Mouse (Mus musculus) kidney, embryonic 14.5 days (tissue): ENCODE results near the gene Pdrg1. TPM values are rescaled to one million over a fixed set of nuclear protein-coding genes. Genes with fewer than 3 reads are reported as not detected.

ENCODE experiments used
- ATAC-seq: fragments of 200-750 bp; cut with Nextera tagmentation; 2 replicates; pipeline ENCODE4 v1.8.0; 2017; ENCODE audit warnings: moderate number of reproducible peaks, mild to moderate bottlenecking, moderate TSS enrichment, moderate library complexity; ENCODE audit not compliant: low FRiP score, low TSS enrichment
- H3K27ac ChIP-seq: fragments of 300-500 bp; sonication (generic); 2 replicates; pipeline ENCODE4 v1.5.1; 2014; ENCODE audit warnings: low read depth, mild to moderate bottlenecking, low read length, moderate library complexity, mixed read lengths
- H3K27me3 ChIP-seq: fragments of 300-500 bp; sonication (generic); 2 replicates; pipeline ENCODE4 v1.6.1; 2014; ENCODE audit warnings: mild to moderate bottlenecking, low read length; ENCODE audit not compliant: control insufficient read depth, insufficient read depth
- H3K36me3 ChIP-seq: fragments of 300-500 bp; sonication (generic); 2 replicates; pipeline ENCODE4 v1.6.1; 2014; ENCODE audit warnings: low read length, mixed read lengths; ENCODE audit not compliant: control insufficient read depth, insufficient read depth
- H3K4me1 ChIP-seq: fragments of 300-500 bp; sonication (generic); 2 replicates; pipeline ENCODE4 v1.6.1; 2014; ENCODE audit warnings: low read length, mixed read lengths; ENCODE audit not compliant: control insufficient read depth, insufficient read depth
- H3K4me2 ChIP-seq: fragments of 300-500 bp; sonication (generic); replicated peaks from 2 replicates; pipeline ENCODE4 v1.6.1; 2014; ENCODE audit warnings: low read depth, mild to moderate bottlenecking, low read length
- H3K4me3 ChIP-seq: fragments of 300-500 bp; sonication (generic); 2 replicates; pipeline ENCODE4 v1.5.1; 2014; ENCODE audit warnings: mild to moderate bottlenecking, low read length
- H3K9ac ChIP-seq: fragments of 300-500 bp; sonication (generic); 2 replicates; pipeline ENCODE4 v1.6.1; 2014; ENCODE audit warnings: low read depth, mild to moderate bottlenecking, low read length, moderate library complexity
- H3K9me3 ChIP-seq: fragments of 300-500 bp; sonication (generic); 2 replicates; pipeline ENCODE4 v1.6.1; 2016; ENCODE audit warnings: low read length; ENCODE audit not compliant: control insufficient read depth
- WGBS: fragments of 180-500 bp; shearing (Covaris S2); extraction: QIAGEN DNeasy Blood & Tissue Kit; methylation state at CpG from one replicate; pipeline ENCODE4 v1.1.7; 2014; 5-methylcytosine and 5-hydroxymethylcytosine counted together
- polyA plus RNA-seq: library from polyadenylated mRNA; unstranded; fragments of >200 nt; fragmentation: Nextera tagmentation; extraction: Ambion mirVana; gene quantifications from 2 replicates; pipeline ENCODE4 v1.2.1, GENCODE M21; 2014

Pdrg1 gene
- polyA plus RNA-seq, 1 experiment from 2014 or later: 58.2 TPM

GRCm38 (mm10) chr2:153051537-153051936 lies 36.3 kb upstream of the Pdrg1 start:
- Histone ChIP-seq H3K27me3 (peaks cover 19% of the 10 kb centered on the region), H3K9ac (no peak overlapping the region), H3K4me1 (peaks cover 4% of the 10 kb centered on the region; the same call in 1 of the 2 replicates), H3K36me3 (no peaks in the 10 kb centered on the region), H3K4me3 (no peak overlapping the region), H3K9me3 (no peaks in the 10 kb centered on the region), H3K27ac (no peak overlapping the region), H3K4me2 (no peak overlapping the region)
- 77% methylated on average over 9 of the region's 9 CpGs for WGBS
- ATAC-seq: no peak

DNA sequence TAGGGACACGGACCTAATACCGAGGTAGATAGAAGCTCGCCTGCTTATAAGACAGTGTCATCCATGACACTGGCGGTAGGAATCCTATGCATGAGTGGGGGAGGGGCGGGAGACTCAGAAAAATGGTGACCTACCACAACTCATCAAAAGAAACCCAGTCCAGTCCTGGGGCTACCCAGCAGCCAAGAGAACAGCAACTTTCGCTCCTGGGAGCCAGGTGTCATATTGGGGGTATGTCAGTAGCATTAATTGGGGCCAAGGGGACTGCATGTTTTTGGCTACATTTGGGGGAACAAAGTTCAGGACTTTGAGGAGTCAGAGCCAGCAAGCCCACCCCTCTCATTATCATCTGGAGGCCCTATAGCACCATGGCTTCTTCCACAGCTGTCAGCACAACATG lies 35.9 kb upstream of the Pdrg1 start:
- no peaks in the 10 kb centered on the region for H3K36me3 ChIP-seq
- no peak overlapping the region for H3K4me3 ChIP-seq
- H3K9ac ChIP-seq: no peak overlapping the region
- peaks cover 4% of the 10 kb centered on the region for H3K4me1 ChIP-seq
- H3K27me3 ChIP-seq: peaks cover 19% of the 10 kb centered on the region
- H3K27ac ChIP-seq: no peak overlapping the region
- H3K4me2 ChIP-seq: no peak overlapping the region
- no peak for ATAC-seq
- 81% methylated on average over 6 of the region's 6 CpGs for WGBS
- no peaks in the 10 kb centered on the region for H3K9me3 ChIP-seq

GRCm38 (mm10) chr2:153049997-153050358 lies 34.8 kb upstream of the Pdrg1 start:
- no peak for ATAC-seq
- no peaks in the 10 kb centered on the region for H3K36me3 ChIP-seq
- H3K4me3 ChIP-seq: no peak overlapping the region
- peaks cover 19% of the 10 kb centered on the region for H3K27me3 ChIP-seq
- no peak overlapping the region for H3K4me2 ChIP-seq
- H3K4me1 ChIP-seq: peaks cover 4% of the 10 kb centered on the region
- no peaks in the 10 kb centered on the region for H3K9me3 ChIP-seq
- WGBS: 91% methylated on average over 4 of the region's 4 CpGs
- no peak overlapping the region for H3K27ac ChIP-seq
- no peak overlapping the region for H3K9ac ChIP-seq

DNA sequence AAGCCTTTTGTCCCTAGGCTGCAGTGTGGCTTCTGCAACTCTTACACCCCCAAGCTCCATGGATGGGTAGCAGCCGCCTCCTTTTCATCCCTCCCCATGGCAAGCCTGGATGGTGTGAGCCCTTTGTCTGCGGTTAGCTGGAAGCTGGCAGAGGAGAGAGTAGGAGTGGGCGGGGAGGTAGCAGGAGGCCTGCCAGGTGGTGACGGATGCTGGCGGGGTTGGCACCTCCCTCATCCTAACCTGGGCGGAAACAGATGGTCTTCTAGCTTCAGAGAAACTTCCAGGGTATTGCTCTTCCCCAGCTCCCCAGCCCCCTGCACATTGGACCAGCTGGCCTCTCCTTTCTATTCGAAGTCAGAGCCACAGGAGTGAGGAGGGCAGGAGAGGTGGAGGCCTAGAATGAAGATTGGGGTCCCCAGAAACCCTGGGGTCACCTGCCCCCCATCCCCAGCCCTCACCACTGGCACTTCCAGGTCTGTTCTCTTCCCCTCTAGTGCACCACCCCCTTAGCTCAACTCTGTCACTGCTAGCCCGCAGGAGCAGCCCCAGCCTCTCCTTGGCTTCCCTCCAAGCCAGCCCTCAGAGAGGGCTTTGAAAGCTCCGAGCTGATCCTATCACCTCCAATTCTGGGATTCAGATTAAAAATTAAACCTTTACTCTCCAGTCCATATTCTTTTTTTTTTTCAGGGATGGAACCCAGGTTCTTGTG lies 34.2 kb upstream of the Pdrg1 start:
- Histone ChIP-seq H3K4me2 (no peak overlapping the region), H3K36me3 (no peaks in the 10 kb centered on the region), H3K27ac (no peak overlapping the region), H3K9ac (no peak overlapping the region), H3K4me1 (peaks cover 4% of the 10 kb centered on the region), H3K4me3 (no peak overlapping the region), H3K9me3 (no peaks in the 10 kb centered on the region), H3K27me3 (peaks cover 19% of the 10 kb centered on the region)
- 20% methylated on average over 9 of the region's 9 CpGs for WGBS
- 0 out of 2 replicates have a peak, but pooled peaks have one; percentile 22 for ATAC-seq

- 42% methylated on average over 17 of the region's 17 CpGs for WGBS
Observed at GRCm38 (mm10) chr2:153047828-153048465, 32.7 kb upstream of the Pdrg1 start.

DNA sequence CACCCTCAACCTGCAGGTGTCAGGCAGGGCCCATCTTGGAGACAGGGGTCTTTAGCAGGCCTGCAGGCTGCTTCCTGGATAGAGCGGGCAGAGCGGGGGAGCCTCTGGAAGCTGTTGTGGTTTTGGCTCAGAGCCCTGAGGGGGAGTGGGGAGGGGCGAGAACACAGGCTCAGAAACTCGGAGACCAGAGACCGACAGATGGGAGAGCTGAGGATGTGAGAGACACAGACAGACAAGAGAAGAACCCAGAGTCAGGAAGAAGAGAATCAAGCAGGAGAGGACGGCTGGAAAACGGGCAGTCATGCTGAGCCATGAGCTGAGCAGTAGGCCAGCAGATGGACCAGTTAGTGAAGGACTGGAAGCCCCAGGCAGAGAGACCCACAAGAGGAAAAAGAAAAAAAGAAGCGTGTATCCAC lies 30.7 kb upstream of the Pdrg1 start:
- no peak for ATAC-seq
- WGBS: 34% methylated on average over 8 of the region's 8 CpGs
- no peaks in the 10 kb centered on the region for H3K27me3 ChIP-seq

More at GRCm38 (mm10) chr2:153047828-153048465, 32.7 kb upstream of the Pdrg1 start:
- ATAC-seq: no peak
- Histone ChIP-seq H3K27me3 (peaks cover 15% of the 10 kb centered on the region), H3K4me3 (no peak overlapping the region), H3K4me1 (peaks cover 4% of the 10 kb centered on the region), H3K4me2 (no peak overlapping the region), H3K27ac (no peak overlapping the region), H3K36me3 (no peaks in the 10 kb centered on the region), H3K9ac (no peak overlapping the region), H3K9me3 (no peaks in the 10 kb centered on the region)

DNA sequence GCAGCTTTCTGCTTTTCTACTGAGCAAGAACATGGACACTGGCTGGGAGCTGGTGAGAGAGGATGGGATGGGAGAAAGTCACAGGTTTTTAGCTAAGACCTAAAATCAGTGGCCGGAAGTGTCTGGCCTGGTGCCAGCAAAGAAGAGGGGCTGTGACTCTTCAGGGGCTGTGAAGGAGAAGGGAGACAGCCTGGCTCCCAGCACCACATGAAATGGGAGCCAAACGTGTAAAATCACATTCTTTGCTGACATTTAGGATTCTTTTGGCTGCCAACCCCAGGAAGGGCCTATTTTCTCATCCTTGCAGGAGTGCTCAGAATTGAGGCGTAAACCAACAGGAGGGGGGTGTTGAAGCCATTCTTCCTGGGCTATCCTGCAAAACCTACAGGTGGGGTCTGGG lies 28.7 kb upstream of the Pdrg1 start:
- Histone ChIP-seq H3K9ac (no peak overlapping the region), H3K36me3 (no peaks in the 10 kb centered on the region), H3K4me3 (no peak overlapping the region), H3K27ac (no peak overlapping the region), H3K27me3 (no peaks in the 10 kb centered on the region), H3K9me3 (no peaks in the 10 kb centered on the region), H3K4me1 (no peaks in the 10 kb centered on the region; the same call in 1 of the 2 replicates), H3K4me2 (no peak overlapping the region)
- ATAC-seq: no peak
- WGBS: 59% methylated on average over 3 of the region's 3 CpGs

More for the DNA sequence above, 30.7 kb upstream of the Pdrg1 start:
- no peak overlapping the region for H3K4me3 ChIP-seq
- H3K4me2 ChIP-seq: no peak overlapping the region
- no peaks in the 10 kb centered on the region; the same call in 1 of the 2 replicates for H3K4me1 ChIP-seq
- H3K36me3 ChIP-seq: no peaks in the 10 kb centered on the region
- no peak overlapping the region for H3K27ac ChIP-seq
- H3K9me3 ChIP-seq: no peaks in the 10 kb centered on the region
- H3K9ac ChIP-seq: no peak overlapping the region

DNA sequence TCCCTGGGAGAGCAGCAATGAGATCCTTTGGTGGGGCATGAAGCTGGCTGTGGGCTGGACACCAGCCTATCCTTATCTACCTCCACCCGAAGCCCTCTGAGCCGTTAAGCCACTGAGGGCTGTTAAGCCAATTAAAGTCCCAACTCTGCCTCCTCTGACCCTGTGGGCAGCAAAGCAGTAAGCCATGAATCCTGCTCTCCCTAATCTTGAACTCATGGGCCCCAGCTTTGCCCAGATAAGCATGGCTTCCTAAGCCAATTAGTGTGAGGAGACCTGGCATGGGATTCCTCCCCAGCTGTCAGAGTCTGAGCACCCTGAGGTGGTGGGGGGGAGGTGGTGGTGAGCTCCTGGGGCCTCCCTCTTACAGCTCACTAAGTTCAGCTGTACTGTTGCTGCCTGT lies 21.5 kb upstream of the Pdrg1 start:
- no peaks in the 10 kb centered on the region for H3K9me3 ChIP-seq
- 7% methylated on average over 2 of the region's 2 CpGs for WGBS
- H3K4me3 ChIP-seq: no peak overlapping the region
- H3K36me3 ChIP-seq: no peaks in the 10 kb centered on the region
- no peak overlapping the region for H3K27ac ChIP-seq
- peaks cover 24% of the 10 kb centered on the region for H3K27me3 ChIP-seq
- H3K9ac ChIP-seq: no peak overlapping the region
- peaks cover 2% of the 10 kb centered on the region; the same call in 1 of the 2 replicates for H3K4me1 ChIP-seq
- ATAC-seq: no peak
- H3K4me2 ChIP-seq: no peak overlapping the region

GRCm38 (mm10) chr2:153033545-153034230 lies 18.5 kb upstream of the Pdrg1 start:
- Histone ChIP-seq H3K27me3 (peaks cover 52% of the 10 kb centered on the region), H3K9me3 (no peaks in the 10 kb centered on the region), H3K4me1 (peaks cover 5% of the 10 kb centered on the region; the same call in 1 of the 2 replicates), H3K9ac (no peak overlapping the region), H3K4me3 (no peak overlapping the region), H3K36me3 (no peaks in the 10 kb centered on the region), H3K4me2 (no peak overlapping the region), H3K27ac (no peak overlapping the region)
- WGBS: 77% methylated on average over 5 of the region's 5 CpGs
- ATAC-seq: no peak
